Mouse (Mus musculus): Measurements from ENCODE around the gene Ntrk2.
A peak's percentile ranks its signal among the peaks of the same experiment; 100 is the strongest.
"Not testable (repeated sequence)": the region's sequence is repeated elsewhere in the genome, so short reads cannot be mapped to it uniquely, and the experiment has no call there.

Gene Ntrk2

DNA sequence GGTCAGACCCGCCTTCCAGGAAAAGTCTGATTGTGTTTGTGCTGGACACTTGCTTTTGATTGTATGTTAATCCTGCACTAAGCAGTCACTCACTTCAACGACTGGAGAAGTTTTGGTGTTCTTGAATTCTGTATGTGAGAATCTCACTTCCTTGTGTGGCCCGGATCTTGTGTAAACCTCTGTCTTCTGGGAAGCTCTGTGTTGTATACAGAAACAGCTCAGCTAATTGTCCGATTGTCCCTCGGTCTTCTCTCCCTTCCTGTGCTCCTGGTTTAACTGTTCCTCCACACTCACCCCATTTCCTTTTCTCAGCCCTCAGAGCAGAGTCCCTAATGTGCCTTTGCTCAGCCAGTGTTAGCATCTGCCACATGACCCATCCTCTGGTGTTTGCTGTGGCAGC is 190.1 kb downstream of the Ntrk2 start:
- DNase-seq = no peak

DNA sequence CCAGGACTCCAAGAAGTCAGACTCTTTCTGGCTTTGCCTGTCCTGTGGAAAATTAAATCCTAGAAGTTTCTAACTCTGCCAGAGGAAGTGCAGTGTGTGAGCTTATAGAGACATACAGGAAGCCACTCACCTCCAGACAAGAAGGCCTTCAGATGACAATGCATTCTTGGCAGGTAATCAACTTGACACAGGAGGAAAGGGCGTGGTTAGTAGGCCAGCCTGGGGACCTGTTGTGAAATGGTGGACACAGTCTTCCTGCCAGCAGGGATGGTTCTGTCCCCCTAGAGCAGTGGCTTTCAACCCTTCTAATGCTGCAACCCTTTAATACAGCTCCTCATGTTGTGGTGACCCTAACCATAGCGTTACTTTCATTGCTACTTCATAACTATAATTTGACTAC is 191.4 kb downstream of the Ntrk2 start:
- DNase-seq = no peak

DNA sequence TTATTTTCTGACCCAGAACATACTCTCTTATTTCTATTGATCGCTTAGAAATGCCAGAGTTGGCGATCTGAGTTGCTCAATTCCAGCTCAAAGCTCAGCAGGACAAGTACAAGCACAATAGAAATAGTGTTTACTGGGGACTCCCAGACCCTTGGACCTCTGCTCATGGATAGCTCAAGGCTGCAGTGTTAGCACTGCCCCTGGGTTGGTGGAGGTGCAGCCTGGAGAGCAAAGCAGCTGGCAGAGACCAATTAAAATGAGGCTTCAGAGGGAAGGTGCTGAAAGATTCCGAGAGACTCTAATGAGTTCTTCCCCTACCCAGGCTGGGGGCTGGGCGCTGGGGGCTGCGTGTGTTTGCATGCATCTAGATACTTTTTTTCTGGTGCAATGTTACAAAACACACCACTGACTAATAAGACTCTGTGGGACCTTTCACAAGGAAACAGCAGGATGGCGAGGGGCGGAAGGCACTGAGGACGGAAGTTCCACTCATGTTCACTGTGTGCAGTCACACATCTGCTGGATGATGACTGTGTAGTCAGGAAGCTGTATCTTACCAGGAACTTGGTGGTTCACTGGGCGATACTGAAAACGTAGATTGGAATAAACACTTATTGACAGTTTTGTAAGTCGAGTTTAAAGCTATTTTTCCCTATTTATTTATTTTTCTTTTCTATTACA is 193.1 kb downstream of the Ntrk2 start:
- no peak for DNase-seq

DNA sequence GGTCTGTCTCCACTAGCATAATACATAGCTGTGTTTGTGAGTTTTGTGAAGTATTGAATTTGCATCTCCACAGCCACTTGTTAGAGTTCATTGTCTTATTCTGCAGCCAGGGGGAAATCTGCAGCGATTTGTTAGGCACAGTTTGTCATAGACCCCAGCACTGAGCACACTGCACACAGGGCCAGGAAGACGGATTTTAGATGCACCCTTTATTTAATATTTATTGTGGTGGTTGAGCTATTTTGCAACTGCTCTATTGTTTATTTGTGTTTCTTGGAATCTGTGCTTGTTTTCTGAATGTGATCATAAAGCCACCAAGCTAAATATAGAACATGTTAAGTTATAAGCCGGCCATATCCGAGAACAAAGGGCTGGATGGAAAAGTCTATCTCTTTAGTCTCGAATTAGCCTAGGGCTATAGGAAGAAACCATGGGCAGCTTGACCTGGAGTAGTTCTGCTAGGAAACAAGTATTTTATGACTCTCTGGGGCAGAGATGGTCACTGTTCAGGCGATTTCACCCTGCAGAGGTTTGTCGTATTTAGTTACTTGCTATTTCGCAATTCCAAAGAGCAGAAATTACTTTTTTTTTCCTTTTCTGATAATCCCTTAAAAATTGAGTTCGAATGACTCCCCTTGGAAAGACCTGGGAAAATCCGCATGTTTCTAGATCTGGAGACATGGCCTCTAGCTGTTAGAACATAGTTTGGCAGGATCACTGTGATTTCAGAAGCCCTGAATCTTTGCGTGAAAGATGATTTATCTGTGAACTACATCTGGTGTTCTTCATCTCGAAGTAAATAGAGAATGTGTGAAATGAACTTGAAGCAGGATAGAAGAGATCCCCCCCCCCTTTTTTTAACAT is 196.8 kb downstream of the Ntrk2 start:
- no peak for DNase-seq

DNA sequence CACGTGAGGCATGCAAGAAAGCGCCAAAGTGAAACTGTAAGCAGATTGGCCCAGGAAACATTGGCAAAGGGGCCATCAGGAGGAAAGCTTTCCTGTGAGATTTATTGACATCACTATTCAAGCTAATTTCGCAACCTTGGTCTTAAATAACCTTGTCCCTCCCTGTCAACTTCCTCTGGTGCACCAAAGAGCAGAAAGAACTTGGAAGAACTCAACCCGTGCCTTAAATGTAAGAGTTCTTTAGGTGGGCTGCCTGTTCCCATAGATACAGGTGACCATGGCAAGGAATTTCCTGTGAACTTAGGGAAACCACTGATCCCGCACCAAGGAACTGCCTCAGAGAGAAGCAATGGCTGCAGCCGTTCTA is 197.4 kb downstream of the Ntrk2 start:
- DNase-seq = no peak

DNA sequence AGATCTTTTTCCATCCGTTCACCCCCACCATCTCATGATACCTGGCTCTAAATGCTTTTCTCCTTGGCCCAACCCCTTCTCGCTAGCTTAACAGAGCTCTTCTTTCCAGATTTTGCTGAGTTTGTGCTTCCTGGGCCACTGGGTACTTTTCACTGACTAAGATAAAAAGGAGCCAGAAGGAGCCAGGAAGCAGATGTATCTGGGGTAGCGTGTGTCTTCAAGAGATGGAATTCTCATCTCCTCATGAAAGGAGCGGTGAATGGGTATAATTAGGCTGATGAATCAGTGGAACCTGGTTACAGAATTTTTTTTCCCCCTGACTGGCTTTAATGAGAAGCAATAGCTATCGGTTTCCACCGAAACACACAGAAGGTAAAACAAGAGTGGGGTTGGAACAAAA is 198.2 kb downstream of the Ntrk2 start:
- no peak for DNase-seq

DNA sequence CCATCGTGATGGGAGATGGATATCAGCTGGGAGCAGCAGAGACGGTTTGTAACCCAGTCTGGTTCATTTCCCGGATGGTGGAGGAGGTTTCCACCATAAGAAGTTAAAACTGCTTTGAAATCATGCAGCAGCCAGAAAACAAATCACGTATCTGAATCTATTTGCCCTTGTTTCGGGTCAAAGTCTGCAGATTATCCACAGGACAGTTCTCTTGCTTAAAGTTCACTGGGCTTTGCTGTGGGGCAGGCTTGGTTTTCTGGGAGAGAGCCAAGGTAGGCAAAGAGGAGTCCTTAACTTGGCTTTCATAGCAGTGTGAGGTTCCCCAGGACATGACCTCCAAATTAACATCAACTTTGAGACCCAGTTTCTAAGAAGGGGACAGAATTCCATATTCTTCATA is 203.5 kb downstream of the Ntrk2 start:
- no peak for DNase-seq

DNA sequence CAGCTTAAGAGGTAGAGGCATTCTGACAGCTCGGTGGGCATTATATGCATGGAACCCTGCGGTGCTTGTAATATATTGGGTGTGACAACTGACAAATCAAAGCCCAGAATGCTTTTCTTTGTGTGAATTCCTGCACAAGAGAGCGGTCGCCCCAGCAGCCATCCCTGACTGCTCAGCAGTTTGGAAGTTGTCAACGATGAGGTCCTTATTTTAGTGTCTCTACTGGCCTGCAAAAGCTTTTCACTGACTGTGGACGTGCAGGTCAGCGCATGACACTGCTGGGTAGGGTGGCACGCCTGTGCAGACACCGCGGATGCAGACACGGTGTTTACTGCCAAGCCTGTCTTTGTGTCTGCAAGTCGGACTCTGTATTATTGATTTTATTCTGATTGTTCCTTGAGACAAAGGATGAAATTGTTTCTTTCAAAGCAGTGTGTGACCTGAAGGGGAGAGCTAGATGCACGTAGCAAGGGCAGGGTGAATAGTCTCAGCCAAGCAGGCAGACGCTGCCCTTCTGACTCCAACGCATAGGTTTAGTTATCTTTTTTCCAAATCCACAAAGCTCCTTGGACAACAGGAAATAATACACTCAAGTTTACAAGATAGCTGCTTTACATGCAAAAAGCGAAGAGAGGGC is 204.6 kb downstream of the Ntrk2 start:
- DNase-seq = peak; percentile 18

DNA sequence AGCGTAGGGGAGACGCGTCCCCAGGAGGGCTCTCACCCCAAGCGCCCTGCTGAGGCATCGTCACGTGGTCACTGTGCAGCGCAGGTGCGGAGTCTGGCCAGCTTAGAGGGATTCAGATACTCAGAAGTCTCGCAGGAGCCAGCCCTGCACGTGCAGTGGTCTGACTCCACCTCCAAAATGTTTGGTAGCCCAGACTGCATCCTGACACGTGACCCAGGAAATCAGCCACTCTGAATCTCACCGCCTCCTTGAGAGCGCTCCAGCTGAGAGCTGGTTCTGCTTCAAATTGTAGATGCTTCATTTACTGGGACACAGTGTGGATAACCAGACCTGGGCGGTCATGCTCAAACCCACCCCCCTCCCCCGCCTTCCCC is 205.1 kb downstream of the Ntrk2 start:
- DNase-seq = peak; percentile 64

DNA sequence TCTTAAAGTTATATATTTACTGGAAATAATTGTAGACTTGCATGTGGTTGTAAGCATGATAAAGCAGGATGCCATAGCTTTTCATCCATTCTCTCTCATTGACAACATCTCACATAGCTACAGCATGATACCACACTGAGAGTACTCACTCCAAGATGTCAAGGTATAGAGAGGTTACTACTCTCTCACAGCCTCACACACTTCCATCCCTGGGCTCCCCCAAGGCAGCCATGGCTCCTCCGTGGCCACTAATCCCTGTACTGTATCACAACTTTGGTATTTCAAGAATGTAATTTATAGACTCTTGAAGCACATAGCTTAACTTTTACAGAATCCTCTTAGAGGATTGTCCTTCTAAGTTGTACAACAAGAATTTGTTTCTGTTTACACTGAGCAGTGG is 209.0 kb downstream of the Ntrk2 start:
- no peak for DNase-seq

DNA sequence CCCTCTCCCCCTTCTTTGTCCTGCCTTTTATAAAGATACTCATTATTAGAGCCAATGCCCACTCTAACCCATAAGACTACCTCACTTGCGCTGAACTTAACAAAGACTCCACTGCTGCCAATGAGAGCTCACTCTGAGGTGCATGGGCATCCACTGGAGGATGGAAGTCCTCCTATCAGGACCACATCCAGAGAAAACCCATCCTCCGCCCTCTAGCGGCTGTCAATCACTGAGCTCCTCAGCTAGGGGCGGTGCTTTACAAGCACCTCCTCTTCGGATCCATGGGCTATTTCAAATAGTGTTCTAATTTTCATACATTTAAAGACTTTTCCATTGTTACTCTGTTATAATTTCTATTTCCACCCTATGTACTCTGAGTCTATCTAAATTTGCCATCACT is 210.8 kb downstream of the Ntrk2 start:
- no peak for DNase-seq

DNA sequence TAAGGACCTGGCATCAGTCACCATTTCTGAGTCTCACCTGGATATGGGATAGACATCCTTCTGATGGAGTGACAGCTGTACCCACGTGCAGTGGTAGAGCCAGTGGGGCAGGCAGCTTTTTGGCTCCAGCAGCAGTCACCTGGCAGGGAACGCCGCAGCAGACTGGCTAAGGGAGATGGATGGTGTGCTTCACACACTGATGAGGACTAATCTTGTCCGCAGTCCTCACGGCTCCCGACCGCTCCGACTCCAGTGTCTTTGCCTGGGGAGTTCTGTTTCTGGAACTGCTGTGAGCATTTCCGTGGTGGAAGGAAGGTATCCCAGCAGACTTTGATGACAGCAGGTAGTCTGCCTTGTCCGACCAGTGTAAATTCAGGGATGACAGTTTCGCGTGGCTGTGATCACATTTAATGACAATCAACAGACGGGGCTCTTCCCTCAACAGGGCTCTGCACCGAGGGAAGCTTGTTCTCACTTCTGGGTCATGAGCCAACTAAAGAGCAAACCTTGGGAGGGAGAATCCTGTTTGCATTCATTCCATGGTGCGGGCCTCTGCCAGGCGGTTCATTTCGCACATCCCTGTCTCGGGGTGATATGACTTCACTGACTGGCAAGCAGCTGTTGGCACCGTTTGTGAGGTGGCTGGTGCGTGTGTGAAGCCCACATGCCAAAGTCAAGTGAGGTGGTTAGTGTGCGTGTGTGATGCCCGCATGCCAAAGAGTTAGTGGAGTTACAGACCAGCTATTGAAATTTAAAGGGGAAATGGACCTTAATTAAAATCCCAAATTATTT is 216.1 kb downstream of the Ntrk2 start:
- DNase-seq = no peak

DNA sequence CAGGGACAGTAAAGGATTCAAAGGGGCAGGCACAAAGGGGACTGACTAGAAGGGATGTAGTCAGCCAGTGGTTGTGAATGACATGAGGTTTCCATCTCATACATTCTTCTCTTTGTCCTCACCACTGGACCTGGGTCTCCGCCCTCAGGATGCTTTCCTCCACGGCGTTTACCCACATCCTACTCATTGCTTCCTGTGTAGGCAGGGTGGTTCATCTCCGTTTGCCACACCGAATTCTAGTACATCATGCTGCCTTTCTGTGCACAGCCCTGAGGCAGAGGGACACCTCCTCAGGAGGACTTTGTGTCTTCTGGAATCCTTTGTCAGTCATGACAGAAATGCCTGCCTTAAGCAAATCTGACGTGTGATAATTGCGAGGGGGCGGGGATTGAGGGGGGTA is 219.3 kb downstream of the Ntrk2 start:
- no peak for DNase-seq

DNA sequence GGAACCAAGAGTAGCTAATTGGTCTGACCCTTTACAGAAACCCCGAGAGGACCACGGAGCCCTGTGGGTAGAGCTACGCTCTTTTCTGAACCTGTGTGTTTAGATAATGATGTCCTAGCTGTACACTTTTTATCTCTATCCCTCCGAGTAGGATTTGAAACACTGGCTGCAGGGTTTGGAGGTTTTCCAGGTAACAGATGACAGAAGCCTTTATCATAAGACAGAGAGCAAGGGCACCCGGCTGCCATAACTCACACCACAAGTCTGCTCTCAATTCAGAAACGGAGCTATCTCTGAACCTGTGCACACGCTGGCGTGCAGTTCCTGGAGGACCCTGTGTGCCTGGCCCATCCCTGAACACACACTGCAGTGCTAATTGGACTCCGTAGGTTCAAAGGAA is 221.1 kb downstream of the Ntrk2 start:
- DNase-seq = no peak

DNA sequence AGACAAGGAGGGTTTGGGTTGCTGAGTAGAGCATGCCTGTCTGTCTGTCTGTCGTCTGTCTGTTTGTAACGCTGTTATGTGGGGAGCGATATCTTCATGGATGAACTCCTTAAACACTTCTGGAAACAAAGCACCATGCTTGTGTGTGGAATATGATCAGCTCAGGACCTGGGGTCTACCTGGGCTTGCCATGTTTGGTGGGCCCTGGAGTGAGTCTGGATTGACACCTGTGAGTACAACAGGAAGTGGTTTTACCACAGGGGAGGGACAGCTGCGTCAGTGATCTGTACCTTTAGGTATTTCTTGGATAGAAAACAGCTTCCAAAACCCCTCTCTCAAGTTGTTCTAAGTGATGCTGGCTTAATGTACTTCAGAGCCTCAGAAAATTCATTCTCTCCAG is 222.2 kb downstream of the Ntrk2 start:
- DNase-seq = no peak

DNA sequence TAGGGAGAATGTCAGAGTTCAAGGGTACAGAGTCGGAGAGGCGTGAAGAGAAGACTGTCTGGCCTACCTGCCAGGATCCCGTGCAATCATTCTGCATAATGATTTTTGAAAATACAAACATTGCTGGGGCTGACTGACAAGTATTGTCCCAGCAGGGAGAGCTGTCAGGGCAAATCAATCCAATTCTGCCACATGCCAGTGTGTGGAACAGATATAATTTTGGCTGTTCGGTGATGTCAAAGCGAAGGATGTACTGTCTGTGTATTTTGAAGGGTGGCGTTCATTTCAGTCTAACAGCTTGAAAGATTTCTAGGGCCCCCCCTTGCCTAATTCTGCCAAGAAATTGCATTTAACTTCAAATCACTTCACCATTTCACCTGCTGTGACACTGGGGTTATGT is 224.2 kb downstream of the Ntrk2 start:
- DNase-seq = no peak

DNA sequence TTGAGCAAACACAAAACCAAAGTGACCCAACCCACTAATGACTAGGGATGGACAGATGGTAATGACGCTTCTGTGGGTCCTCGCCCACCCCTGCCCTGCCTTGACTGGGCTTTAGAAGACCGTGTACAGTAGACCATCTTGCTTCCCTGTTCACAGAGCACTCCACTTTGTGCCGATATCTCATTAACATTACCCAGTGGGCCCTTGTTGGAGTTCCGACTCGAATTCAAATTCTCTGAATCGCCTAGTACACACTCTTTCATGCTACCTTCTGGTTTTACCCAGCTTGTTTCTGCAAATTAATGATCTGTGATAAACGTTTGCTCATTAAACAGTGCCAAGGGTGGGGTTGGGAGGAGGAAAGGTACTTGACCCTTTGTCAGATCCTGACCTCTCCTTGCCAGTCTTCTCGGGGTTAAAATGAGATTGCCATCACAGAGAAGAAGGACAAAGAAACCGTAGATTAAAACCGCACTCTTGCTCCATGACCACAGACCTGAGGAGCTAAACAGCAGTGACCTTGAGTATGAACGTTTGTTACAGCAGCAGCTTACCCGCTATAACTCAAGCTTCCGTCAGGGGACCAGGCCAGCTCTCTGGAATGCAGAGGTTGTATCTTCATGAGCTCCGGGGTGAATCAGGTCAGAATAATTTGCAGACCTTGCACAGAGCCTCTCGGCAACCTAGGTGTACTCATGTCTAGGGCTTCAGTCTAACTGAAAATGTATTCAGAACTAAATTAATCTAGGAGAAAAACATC is 234.0 kb downstream of the Ntrk2 start:
- DNase-seq = no peak

DNA sequence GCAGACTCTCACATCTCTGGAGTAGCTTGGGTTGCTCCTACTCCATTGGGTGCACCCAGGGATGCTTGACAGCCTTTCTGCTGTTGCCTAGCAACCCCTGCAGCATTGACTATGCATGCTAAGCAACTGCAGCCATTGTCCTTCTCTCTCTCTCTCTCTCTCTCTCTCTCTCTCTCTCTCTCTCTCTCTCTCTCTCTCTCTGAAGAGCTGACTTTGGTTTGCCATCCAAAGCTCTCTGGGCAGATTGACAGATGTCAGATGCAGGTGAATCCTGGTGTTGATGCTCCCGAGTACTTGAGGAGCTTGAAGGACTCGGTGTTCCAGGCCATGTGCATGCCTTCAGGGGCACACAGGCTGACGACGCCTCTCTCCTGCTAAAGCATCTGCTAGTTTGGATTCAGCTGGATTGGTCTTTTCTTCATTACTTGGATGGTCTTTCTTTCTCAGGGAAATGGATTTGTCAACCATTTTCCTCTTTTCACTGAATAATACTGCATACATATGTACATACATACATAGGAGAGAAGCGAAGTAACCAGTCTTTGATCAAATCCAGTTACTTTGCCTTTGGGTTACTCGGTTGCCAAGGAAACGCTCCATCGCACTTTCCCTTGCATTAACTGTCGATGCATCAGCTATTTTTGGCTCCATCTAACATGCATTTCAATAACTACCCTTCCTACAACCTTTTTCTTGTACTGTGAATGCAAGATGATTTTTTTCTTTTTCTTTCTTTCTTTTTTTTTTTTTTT is 234.8 kb downstream of the Ntrk2 start:
- DNase-seq = peak; percentile 53

DNA sequence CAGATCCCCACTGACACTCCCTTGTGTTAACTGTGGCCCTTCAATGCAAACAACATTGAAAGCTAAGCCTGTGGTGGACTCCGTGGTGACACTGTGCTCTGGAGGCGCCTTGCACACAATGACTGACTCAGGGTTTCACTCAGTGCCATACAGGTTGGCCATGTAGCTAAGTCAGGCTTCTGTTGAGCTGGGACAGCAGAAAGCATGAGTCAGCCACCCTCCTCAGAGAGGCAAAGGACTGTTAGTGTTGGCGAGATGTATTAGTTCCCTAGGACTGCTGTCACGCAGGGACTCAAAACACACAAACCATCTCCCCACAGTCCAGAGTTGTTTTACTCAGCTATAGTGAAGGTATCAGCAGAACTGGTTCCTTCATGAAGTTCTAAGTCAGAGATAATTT is 245.8 kb downstream of the Ntrk2 start:
- DNase-seq = no peak

DNA sequence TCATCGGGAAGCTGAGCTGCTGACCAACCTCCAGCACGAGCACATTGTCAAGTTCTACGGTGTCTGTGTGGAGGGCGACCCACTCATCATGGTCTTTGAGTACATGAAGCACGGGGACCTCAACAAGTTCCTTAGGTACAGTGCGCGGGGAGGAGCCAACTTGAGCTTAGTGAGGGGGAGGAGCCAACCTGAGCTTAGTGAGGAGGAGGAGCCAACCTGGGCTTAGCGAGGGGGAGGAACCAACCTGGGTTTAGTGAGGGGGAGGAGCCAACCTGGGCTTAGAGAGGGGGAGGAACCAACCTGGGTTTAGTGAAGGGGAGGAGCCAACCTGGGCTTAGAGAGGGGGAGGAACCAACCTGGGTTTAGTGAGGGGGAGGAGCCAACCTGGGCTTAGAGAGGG is 248.0 kb downstream of the Ntrk2 start:
- DNase-seq = not testable (repeated sequence)

DNA sequence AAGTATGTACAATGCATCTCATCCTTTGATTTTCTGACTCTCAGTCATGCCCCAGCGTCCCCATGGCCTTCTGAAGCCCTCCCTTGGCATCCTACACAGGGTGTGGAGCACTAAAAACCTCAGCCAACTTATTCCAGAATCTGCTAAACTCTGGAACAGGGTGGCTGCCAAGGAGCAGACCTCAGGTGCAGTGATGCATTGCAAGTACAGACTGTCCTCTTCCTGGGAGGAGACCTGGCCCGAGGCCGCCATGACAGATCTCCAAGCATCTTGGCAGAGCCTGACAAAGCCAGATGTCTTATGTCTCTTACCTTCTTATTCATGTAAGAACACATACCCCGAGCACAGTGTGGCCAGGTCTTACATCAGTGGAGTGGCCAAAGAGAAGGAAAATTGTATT is 250.5 kb downstream of the Ntrk2 start:
- DNase-seq = no peak

DNA sequence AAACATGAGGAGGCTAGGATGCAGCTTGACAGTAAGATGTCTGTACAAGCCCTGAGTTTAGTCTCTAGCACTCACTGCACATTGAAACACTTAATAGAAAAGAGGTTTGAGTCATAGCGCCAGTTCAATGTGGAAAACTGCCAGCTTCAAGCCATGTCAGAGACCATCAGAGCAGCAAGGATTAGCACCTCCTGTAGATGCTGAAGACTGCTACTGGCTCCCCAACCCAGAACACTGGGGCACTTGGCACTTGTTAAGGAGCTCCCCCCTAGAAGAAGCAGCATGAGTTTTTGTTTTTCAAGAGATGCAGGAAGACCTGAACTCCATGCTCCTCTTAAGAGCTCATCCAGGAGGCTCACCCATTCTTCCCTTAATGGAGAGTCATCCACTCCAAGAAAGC is 251.5 kb downstream of the Ntrk2 start:
- DNase-seq = no peak

Data from right cerebral cortex, postnatal 4 days (tissue).